Mouse (Mus musculus) spleen, embryonic (tissue): Measurements from ENCODE around the gene Arhgef1.

Experiments
- CTCF ChIA-PET: fragments of 350-600 bp; sonication (Branson Sonifier 250); formaldehyde crosslinking; loops from one replicate; lab custom pipeline; 2022; lab: Charles Lee

Gene Arhgef1

DNA sequence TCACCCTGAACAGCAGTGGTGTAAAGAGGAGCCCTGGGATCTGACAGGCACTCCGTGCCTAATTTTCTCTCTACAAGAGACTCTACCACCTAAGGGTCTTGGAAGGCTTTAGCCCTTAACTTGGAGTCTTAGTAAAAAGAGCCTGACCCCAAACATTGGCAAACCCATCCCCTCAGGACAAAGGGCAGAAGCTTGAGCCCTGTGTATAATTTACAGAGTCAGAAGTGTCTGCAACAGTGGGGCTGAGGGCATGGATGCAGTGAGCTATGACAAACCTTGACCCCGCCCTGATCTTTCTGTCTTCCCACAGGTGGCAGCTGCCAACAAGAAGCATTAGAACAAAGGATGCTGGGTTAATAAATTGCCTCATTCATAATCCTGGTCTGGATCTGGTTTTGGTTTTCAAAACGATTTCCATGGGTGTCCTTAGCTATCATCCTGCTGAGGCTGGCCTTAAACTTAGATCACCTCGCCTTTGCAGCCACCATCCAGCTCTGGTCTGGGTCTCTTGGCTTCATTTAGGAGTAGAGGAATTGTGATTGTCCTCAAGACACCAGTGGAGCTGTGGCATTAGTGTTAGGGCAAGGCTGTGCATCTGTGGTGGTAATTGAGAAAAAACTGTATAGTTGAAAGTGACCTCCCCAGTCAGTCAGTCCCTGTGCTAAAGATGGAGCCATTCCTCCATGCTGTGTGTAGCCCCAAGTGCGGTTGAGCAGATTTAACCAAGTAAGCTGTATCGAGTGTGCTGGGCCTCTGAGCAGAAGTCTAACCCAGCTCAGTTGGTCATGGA, 13.1 kb upstream of the Arhgef1 start:
- CTCF ChIA-PET = interaction anchor here (1.7 to 2.8 kb wide), 2 partner anchors 13 to 17 kb away, joined by 7 to 10 read pairs; partner anchors contain the start of gene Arhgef1

DNA sequence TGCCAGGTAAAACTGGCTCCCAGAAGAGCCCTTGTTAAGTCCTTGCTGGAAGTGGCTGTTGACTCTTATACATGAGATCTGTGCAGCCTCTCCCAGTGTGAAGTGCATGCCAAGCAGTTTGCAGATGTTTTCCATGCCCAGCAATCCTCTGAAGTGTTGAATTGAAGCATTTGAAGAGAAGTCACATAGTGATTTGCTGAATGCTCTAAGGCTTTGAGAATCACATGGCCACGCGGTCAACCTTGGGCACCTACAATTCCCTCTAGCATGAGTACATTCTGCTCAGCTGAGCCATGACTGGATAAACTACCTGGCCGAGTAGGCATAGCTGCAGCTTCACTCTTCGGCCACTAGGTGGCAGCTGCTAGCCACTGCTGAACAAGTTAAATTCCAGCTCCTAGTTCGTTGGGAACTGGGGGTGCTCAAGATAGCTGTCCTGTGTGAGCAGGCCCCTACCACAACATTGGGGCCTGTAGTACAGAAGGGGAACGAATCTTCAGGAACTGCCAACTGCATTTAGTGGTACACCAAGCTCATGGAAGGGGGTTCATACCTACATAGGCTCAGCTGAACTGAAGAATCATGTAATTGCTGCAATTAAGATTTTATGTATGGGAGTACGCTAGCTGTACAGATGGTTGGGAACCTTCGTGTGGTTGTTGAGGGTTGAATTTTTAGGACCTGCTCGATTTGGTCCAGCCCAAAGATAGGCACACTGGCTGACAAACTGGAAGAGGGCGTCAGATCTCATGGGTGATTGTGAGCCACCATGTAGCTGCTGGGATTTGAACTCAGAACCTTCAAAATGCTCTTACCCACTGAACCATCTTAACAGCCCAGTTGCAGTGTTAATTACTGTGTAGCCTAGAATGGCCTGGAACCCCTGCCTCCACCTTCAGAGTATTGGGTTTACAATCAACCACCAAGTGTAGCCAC, 12.2 kb upstream of the Arhgef1 start:
- CTCF ChIA-PET = interaction anchor here (0.6 to 2.8 kb wide), 5 partner anchors 12 to 545 kb away, joined by 3 to 17 read pairs (median 7); partner anchors contain the start of gene Arhgef1

DNA sequence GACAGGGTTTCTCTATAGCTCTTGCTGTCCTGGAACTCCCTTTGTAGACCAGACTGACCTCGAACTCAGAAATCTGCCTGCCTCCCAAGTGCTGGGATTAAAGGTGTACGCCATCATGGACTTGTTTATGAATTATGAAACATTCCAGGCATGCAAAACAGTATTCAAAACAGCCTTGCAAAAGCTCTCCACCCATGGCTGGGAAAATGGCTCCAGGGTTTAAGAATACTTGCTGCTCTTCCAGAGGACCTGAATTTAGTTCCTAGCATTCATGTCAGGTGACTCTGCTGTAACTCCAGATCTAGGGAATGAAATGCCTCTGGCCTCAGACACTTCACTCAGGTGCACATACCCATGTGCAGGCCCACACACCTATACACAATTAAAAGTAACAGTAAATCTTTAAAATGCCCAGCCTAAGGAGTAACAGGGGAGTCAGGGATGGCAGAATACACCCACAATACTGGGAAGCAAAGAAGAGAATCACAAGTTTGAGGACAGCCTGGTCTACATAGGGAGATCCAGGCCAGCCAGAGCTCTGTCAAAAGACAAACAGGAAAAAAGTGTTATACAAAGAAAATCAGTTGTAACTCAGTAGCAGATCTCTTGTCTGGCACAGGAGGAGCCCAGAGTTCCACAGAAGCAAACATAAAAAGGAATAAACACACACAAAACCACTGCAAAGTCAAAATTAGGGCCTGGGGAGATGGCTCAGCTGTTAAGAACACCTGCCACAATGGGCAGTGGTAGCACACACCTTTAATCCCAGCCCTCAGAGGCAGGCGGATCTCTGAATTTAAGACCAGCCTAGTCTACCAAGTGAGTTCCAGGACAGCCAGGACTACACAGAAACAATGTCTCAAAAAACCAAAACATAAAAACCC, 11.2 kb upstream of the Arhgef1 start:
- CTCF ChIA-PET = interaction anchor here (0.6 to 2.8 kb wide), 6 partner anchors 11 to 544 kb away, joined by 3 to 17 read pairs (median 6); partner anchors contain the start of gene Arhgef1

DNA sequence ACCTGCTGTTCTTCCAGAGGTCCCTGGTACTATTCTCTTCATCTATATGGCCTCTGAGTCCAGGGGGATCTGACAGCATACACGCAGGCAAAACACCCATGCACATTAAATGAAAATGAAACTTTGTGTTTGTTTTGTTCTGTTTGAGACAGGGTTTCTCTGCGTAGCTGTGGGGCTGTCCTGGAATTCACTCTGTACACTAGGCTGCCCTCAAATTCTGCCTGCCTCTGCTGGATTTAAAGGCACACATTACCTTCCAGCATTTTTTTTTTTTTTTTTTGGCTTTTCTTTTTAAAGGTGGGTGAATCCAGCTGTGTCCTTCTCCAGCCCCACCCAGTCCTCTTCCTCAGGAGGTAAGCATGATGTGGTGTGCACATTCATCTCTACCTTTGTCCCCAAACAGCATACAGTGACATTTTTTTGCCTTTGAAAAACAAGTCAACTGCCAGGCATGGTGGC, 10.6 kb upstream of the Arhgef1 start:
- CTCF ChIA-PET = interaction anchor here (0.6 to 2.8 kb wide), 3 partner anchors 11 to 79 kb away, joined by 6 to 21 read pairs (median 10); no protein-coding TSS in a partner anchor

DNA sequence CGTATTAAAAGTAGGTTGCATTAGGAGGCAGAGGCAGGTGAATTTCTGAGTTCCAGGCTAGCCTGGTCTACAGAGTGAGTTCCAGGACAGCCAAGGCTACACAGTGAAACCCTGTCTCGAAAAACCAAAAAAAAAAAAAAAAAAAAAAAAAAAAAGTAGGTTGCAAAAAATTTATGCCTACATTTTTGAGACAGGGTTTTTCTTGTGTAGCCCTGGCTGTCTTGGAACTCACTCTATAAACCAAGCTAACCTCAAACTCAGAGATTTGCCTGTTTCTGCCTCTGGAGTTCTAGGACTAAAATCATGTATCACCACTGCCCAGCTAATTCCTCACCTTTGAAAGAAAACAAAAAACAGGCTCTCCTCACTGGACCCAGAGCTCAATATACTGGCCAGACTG, 7.0 kb upstream of the Arhgef1 start:
- CTCF ChIA-PET = interaction anchor here (0.7 kb wide), 2 partner anchors 15 to 585 kb away, joined by 5 to 17 read pairs; no protein-coding TSS in a partner anchor

DNA sequence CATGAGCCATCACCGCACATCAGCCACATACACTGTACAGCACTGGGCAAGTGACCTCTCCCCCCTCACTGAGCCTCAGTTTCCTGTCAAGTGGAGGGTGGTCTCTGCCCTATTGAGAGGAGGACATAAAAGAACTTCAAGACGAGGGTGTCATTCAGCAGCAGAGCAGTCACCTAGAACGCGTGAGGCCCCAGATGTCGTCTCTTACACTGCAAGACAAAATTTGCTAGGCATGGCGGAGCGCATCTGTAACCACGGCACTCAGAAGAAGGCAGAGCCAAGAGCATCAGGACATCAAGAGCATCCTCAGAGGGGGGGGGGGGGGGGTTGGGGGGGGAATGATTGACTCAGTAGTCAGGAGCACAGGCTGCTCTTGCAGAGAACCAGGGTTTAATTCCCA, 6.4 kb upstream of the Arhgef1 start:
- CTCF ChIA-PET = interaction anchor here (0.7 kb wide), 2 partner anchors 14 to 585 kb away, joined by 5 to 17 read pairs; no protein-coding TSS in a partner anchor

DNA sequence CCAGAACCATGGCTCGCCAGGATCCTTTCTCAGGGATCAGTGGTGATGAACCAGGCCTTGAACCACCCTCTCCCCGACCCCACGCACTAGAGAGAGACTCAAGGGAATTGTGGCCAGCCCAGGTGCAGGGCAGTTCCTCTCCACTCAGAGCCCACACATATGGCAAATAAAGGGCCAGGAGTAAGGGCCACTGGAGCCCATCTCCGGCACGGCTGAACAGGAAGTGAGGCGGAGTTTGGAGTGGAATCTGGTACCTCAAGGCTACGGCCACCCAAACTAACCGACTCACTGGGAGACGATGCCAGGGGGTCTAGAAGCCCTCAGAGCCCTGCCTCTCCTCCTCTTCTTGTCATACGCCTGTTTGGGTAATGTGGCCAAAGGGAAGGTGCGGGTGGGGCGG, 5.5 kb upstream of the Arhgef1 start, which contains the start of gene Cd79a:
Gene Cd79a (plus strand): TSS at position 158 of the 400 bp plus-strand sequence.
- CTCF ChIA-PET = no interaction called here

DNA sequence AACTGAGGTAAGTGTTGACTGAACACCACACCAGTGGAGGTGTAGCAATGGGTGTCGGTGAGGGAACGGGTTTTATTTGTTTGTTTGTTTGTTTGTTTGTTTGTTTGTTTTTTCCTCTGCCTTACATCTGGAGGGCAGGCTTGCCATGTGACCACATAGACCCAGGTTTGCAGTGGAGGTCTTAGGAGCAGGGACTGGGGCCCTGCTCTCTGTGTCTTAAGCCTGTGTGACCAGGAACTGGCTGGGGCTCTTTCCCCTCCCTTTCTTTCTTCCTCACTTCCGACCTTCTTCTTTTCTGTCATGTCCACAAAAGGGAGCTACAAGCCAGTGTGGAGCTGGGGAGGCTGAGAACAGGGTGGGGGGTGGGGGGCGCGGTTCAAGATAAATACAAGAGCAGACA, 4.8 kb upstream of the Arhgef1 start:
- CTCF ChIA-PET = no interaction called here

DNA sequence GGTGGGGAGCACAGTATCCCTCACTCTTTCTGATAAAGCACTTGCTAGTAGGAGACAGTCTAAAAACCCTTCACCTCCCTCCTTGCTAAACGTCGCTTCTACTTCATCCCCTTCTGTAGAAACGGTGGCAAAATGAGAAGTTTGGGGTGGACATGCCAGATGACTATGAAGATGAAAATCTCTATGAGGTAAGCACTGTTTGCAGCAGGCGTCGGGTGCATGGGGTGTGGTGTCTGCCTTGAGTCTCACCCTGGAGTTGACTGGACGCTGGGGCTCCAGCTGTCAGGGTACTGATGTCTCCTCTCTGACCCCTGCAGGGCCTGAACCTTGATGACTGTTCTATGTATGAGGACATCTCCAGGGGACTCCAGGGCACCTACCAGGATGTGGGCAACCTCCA, 1.6 kb upstream of the Arhgef1 start:
- CTCF ChIA-PET = no interaction called here

DNA sequence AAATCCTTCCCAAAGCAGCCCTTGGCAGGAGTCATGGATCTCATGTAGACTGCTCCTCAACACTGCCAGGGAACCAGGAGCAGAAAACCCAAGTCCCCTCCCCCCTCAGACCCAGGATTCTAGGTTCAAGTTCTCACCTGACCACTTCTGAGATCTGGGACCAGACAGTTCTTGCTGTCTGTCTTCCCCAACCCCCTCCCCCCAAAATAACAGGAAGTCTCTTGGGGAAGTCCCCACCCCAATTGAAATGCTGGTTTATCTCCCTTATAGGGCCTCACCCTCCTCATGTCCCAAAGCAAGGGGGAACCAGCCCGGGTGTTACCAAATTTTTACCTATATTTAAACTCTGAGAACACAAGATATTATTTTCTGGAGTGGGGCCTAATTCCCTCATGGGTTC, 870 bp upstream of the Arhgef1 start:
- CTCF ChIA-PET = interaction anchor here (0.7 to 1.8 kb wide), 2 partner anchors 11 to 493 kb away, joined by 6 to 7 read pairs; no protein-coding TSS in a partner anchor

DNA sequence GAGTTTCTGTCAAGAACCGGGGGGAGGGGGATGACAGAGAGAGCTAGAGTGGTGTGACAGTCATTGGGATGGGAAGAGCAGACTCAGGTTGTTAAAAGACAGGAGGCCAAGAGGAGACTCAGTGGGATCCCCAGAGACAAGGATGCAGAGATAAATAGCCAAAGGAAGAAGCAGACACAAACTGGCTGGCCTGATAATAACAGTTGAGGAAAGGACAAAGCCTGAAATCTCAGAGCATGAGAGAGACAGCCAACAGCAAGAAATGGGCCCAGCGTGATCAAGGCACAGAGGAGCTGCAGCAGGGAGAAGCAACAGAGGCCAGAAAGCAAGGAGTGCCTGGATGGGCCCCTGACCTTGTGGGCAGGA, 465 bp upstream of the Arhgef1 start:
- CTCF ChIA-PET = interaction anchor here (0.6 to 1.8 kb wide), 3 partner anchors 9 to 493 kb away, joined by 3 to 7 read pairs (median 6); no protein-coding TSS in a partner anchor

DNA sequence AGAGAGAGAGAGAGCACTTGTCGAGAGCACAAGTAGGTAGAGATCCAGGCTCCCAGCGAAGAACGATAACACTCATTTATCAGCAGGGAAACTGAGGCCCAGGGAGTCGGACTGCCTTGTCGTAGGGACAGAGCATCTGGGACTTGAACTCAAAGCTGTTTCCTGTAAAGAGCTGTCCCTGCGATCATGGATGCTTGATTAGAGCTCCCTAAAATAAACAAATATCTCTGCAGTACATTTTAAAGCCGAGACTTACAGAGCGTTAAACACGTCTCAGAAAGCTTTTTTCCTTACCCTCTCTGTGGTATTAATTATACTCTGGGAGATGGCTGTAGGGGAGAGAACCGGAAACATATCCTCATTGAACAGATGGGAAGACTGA, 723 bp downstream of the Arhgef1 start:
- CTCF ChIA-PET = interaction anchor here (0.6 to 1.8 kb wide), 4 partner anchors 9 to 22 kb away, joined by 7 to 21 read pairs (median 14); no protein-coding TSS in a partner anchor

DNA sequence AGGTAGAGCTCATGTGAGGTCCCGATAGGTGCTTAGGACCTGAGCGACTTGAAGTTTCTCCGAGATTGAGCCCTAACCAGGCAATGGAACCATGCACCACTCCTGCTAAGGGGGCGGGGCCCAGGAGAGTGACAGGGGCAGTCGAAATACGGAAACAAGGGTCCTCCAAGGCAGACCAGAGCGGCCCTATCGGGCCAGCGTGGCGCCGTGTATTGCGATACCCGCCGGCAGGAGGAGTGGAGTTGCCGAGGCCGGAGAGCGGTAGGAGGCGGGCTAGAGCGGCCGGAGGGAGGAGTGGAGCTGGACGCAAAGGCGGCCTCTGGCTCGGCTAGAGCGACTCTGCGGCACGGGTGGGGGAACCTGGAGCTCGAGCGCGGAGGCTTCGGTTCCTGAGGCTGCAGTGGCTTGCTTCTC, 1.4 kb downstream of the Arhgef1 start:
- CTCF ChIA-PET = interaction anchor here (0.5 to 0.6 kb wide), 2 partner anchors 10 to 41 kb away, joined by 4 to 19 read pairs; no protein-coding TSS in a partner anchor

DNA sequence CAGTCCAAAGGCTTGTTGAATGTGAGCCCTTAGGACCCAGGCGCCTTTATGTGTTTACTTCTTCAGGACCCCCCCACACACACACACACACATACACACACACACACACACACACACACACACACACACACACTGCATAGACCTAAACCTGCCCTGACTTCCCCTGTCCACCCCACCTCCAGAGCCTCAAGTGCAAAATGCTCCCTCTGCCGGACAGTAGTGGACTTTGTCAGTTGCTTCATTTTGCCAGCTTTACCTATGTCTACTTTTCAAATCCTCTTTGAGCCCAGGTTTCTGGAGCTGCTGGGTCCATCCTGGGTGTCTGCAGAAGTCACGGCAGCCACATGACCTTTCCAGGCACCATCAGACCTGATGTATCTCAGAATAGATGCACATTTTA, 2.2 kb downstream of the Arhgef1 start:
- CTCF ChIA-PET = interaction anchor here (0.5 to 0.7 kb wide), 2 partner anchors 58 to 311 kb away, joined by 4 to 5 read pairs; no protein-coding TSS in a partner anchor

DNA sequence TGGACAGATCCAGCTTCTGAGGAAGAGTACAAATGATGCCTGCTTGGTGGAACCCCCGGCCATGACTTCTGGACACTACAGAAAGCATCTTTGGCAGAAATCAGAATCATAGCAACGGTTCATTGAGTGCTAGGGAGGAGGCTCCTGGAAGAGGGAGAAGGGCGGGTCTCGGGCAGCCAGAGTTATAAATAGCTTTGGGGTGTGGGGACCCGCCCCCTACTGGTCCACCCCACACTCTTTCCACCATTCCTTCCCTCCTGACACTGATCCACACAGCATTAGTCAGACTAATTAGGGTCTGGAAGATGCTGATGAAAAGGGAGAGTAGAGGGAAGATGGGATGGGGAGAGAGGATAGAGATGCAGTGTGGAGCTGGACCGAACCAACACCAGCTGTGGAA, 3.8 kb downstream of the Arhgef1 start:
- CTCF ChIA-PET = interaction anchor here (0.8 to 1.9 kb wide), 2 partner anchors 16 to 23 kb away, joined by 3 to 10 read pairs; no protein-coding TSS in a partner anchor

DNA sequence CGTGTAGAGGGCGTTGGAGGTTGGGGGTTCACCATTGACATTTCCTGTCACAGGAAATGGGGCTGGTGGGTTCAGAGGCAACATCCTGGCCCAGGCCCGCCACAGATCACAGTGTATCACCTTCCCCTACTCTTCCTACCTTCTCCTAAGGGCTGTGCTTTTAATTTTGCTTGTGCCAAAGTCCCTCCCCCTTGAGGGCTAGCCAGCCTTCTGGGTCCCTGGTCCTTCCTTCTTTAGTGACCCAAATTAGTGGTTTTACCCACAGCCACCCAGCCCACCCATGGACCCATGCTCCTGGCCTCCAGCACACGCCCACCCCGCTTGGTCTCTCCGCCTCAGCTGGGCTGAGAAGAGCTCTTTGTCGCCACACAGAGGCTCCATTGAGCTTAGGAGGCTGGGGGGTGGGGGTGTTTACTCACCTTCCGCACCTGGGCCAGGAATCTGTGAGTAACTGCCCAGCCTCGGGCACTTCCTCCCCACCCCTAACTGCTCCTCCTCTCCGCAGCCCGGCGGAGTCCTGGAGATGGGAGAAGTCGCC, 4.6 kb downstream of the Arhgef1 start:
- CTCF ChIA-PET = interaction anchor here (1.9 kb wide), 1 partner anchor 16 kb away, joined by 10 read pairs; no protein-coding TSS in a partner anchor

DNA sequence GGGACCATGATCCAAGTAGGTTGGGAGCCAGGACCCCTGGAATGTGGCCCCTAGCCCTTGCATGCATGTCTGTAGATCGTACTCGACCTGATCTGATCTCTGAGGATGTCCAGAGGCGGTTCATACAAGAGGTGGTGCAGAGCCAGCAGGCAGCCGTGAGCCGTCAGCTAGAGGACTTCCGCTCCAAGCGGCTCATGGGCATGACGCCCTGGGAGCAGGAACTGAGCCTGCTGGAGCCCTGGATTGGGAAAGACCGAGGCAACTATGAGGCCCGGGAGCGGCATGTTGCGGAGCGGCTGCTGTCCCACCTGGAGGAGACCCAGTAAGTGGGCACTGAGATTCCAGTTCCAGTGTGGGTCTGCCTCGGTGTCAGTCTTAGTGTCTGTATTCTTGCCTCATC, 9.8 kb downstream of the Arhgef1 start:
- CTCF ChIA-PET = no interaction called here

DNA sequence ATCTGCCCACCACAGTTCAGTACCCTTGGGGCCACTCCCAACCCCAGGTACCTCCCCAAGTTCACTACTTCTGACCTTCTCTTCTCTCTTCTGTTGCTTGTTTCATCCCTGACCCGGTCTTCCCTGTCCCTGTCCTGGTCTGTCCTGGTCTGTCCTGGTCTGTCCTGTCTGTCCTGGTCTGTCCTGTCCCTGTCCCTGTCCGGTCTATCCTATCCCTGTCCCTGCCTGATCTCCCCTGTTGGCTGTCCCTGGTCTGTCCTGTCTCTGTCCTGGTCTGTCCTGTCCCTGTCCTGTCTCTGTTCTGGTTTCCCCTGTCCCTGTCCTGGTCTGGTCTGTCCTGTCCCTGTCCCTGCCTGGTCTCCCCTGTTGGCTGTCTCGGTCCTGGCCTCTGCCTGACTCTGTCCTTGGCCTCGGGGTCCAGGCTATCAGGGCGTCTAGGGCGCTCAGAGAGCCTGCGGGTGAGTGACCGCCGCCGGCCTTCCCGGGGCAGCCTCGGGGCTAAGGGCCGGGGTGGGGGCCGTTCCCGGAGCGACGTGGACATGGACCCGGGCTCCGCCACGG, 16.1 kb downstream of the Arhgef1 start:
- CTCF ChIA-PET = interaction anchor here (0.6 kb wide), 1 partner anchor 9 kb away, joined by 16 read pairs; no protein-coding TSS in a partner anchor

DNA sequence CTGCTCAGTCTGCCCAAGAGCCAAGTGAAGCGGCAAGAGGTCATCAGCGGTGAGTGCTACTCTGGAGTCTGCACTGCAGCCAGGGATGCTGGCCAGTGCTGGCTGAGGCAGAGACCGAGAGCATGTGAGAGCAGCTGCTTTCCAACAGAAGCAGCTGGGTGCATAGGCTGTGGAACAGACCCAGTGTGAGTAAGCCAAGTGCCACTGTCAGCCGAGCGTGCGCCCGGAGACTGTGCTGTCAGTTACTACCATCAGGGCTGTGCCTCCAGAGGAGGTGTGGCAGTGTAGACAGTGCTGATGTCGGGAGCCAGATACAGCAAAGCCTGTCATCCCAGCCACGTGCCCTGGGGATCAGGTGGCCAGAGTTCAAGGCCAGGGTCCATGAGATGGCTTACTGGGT, 17.0 kb downstream of the Arhgef1 start:
- CTCF ChIA-PET = interaction anchor here (0.6 kb wide), 1 partner anchor 162 kb away, joined by 3 read pairs; no protein-coding TSS in a partner anchor
